Mouse (Mus musculus) large intestine, adult 2 months (tissue): Measurements from ENCODE around the gene Gm20807. TPM values are rescaled to one million over a fixed set of nuclear protein-coding genes. Genes with fewer than 3 reads are reported as not detected.
"Not testable (repeated sequence)": the region's sequence is repeated elsewhere in the genome, so short reads cannot be mapped to it uniquely, and the experiment has no call there.

ENCODE experiments used
- DNase-seq: peaks from one replicate; pipeline ENCODE4 v3.0.0-alpha.2; 2012; ENCODE audit warnings: low read depth, low spot score
- polyA plus RNA-seq: library from polyadenylated mRNA; depleted of rRNA; stranded (reverse); fragments of >200 nt; gene quantifications from 2 replicates; pipeline ENCODE4 v1.2.3, GENCODE M21; 2012; rRNA removed

Gm20807 gene
- polyA plus RNA-seq = not detected in 2 replicates

- DNase-seq = not testable (repeated sequence)
Measured at GRCm38 (mm10) chrY:13042591-13042990, at the start of gene Gm20807. Gene Gm20807, plus strand, starts transcription at chrY:13042891.

Other genes with a start within 250 kb of the Gm20807 start
- not detected in 2 replicates for gene Gm21891, start 90.6 kb downstream of the Gm20807 start, polyA plus RNA-seq
- gene Gm21425, start 119.1 kb downstream of the Gm20807 start, polyA plus RNA-seq = not detected in 2 replicates
- not detected in 2 replicates for gene Gm21828, start 181.0 kb downstream of the Gm20807 start, polyA plus RNA-seq
- not detected in 2 replicates for gene Gm21440, start 209.5 kb downstream of the Gm20807 start, polyA plus RNA-seq
- gene Gm21454, start 209.6 kb downstream of the Gm20807 start, polyA plus RNA-seq = not detected in 2 replicates